21 mouse cellular contexts compared by ENCODE assay signal in genomic region chr14:78148851-78149250, GRCm38 (mm10).
DNase-seq lines count a peak whose midpoint lies in the region; ATAC-seq and TF ChIP-seq lines count a peak whose summit lies in the region.
"Had no signal": no experiment of that assay in that cellular context is flagged by ENCODE, and none has a peak within 500 bp of the region (broad histone marks: within the 10 kb centered on the region; RNA-seq: fewer than 3 reads in every experiment).

No protein-coding gene starts in this region.

- no peak for ATAC-seq in forebrain, embryonic 16.5 days
- ATAC-seq in forebrain, embryonic 13.5 days = no peak
- ATAC-seq in forebrain, postnatal 0 days = peak; percentile 59; the same call in 1 of the 2 replicates
- no peak for ATAC-seq in midbrain, embryonic 11.5 days (ENCODE audit: low FRiP score)
- no peak for ATAC-seq in midbrain, postnatal 0 days (ENCODE audit: low FRiP score)
- ATAC-seq: activated CD4-positive, CD25-positive, alpha-beta regulatory T cell, adult 4 months; CD4-positive, CD25-positive, alpha-beta regulatory T cell, adult 4 months; Patski had no signal

- no peak overlapping the region for H3K9ac ChIP-seq in forebrain, embryonic 16.5 days (replicated peaks; ENCODE audit: low read depth, low read length)
- H3K9ac ChIP-seq in forebrain, embryonic 13.5 days = no peak overlapping the region
- H3K9ac ChIP-seq in forebrain, postnatal 0 days = no peak overlapping the region
- no peak overlapping the region for H3K9ac ChIP-seq in midbrain, embryonic 11.5 days (ENCODE audit: low read length)
- no peak overlapping the region for H3K9ac ChIP-seq in midbrain, postnatal 0 days (replicated peaks; ENCODE audit: low read length, poor library complexity, severe bottlenecking)

- 78% methylated on average over 1 of the region's 1 CpGs for WGBS in forebrain, embryonic 16.5 days
- WGBS in forebrain, embryonic 13.5 days = 87% methylated on average over 1 of the region's 1 CpGs
- WGBS in forebrain, postnatal 0 days = 80% methylated on average over 1 of the region's 1 CpGs
- 88% methylated on average over 1 of the region's 1 CpGs for whole genome bisulfite sequencing in forebrain, embryonic 10.5 days
- 87% methylated on average over 1 of the region's 1 CpGs for WGBS in midbrain, embryonic 11.5 days
- 73% methylated on average over 1 of the region's 1 CpGs for WGBS in midbrain, postnatal 0 days

- H3K27me3 ChIP-seq in forebrain, embryonic 16.5 days (replicated peaks; ENCODE audit: control insufficient read depth, insufficient read depth, low read length) = no peaks in the 10 kb centered on the region
- no peaks in the 10 kb centered on the region for H3K27me3 ChIP-seq in forebrain, embryonic 13.5 days
- H3K27me3 ChIP-seq in forebrain, postnatal 0 days (ENCODE audit: insufficient read depth, low read length) = no peaks in the 10 kb centered on the region
- H3K27me3 ChIP-seq in forebrain, embryonic 10.5 days (ENCODE audit: poor library complexity, severe bottlenecking) = no peaks in the 10 kb centered on the region
- H3K27me3 ChIP-seq in midbrain, embryonic 11.5 days (ENCODE audit: control insufficient read depth, insufficient read depth, low read length) = no peaks in the 10 kb centered on the region
- H3K27me3 ChIP-seq in midbrain, postnatal 0 days (ENCODE audit: insufficient read depth, low read length) = no peaks in the 10 kb centered on the region
- H3K27me3 ChIP-seq: CH12.LX had no signal

- H3K4me3 ChIP-seq in forebrain, embryonic 16.5 days (replicated peaks; ENCODE audit: low read length) = no peak overlapping the region
- no peak overlapping the region for H3K4me3 ChIP-seq in forebrain, embryonic 13.5 days
- no peak overlapping the region for H3K4me3 ChIP-seq in forebrain, postnatal 0 days (ENCODE audit: low read depth, low read length)
- no peak overlapping the region for H3K4me3 ChIP-seq in forebrain, embryonic 10.5 days
- H3K4me3 ChIP-seq in midbrain, embryonic 11.5 days (ENCODE audit: low read depth, low read length) = no peak overlapping the region
- no peak overlapping the region for H3K4me3 ChIP-seq in midbrain, postnatal 0 days (ENCODE audit: low read depth, low read length)

- H3K4me1 ChIP-seq in forebrain, embryonic 16.5 days (replicated peaks; ENCODE audit: control insufficient read depth, insufficient read depth, low read length) = peaks cover under 1% of the 10 kb centered on the region
- peaks cover 4% of the 10 kb centered on the region; the same call in 1 of the 2 replicates for H3K4me1 ChIP-seq in forebrain, embryonic 13.5 days
- no peaks in the 10 kb centered on the region for H3K4me1 ChIP-seq in forebrain, postnatal 0 days (ENCODE audit: insufficient read depth)
- no peaks in the 10 kb centered on the region for H3K4me1 ChIP-seq in forebrain, embryonic 10.5 days
- no peaks in the 10 kb centered on the region for H3K4me1 ChIP-seq in midbrain, embryonic 11.5 days (ENCODE audit: control insufficient read depth, insufficient read depth, low read length)
- 0 out of 2 replicates have a peak, but pooled peaks cover 2% of the 10 kb centered on the region for H3K4me1 ChIP-seq in midbrain, postnatal 0 days (ENCODE audit: insufficient read depth, low read length)

- no peak for DNase-seq in forebrain, postnatal 0 days
- DNase-seq in forebrain, embryonic 10.5 days (ENCODE audit: extremely low spot score, low spot score) = no peak
- DNase-seq in midbrain, embryonic 11.5 days (ENCODE audit: low spot score, missing footprints) = peak; percentile 56
- DNase-seq in midbrain, postnatal 0 days (ENCODE audit: low spot score) = no peak
- DNase-seq: adrenal gland, adult 2 months; adrenal gland, adult 8-10 months; adrenal gland, postnatal 10 days; adrenal gland, postnatal 14 days; adrenal gland, postnatal 25 days; adrenal gland, postnatal 36 days; B cell, adult 2 months; cerebellum, adult 11 months; cerebellum, adult 11-12 months; cerebellum, adult 18-20 months had no signal

- no peaks in the 10 kb centered on the region for H3K36me3 ChIP-seq in forebrain, embryonic 16.5 days (ENCODE audit: control insufficient read depth, insufficient read depth)
- no peaks in the 10 kb centered on the region for H3K36me3 ChIP-seq in forebrain, embryonic 13.5 days (ENCODE audit: poor library complexity, severe bottlenecking)
- H3K36me3 ChIP-seq in forebrain, postnatal 0 days (ENCODE audit: insufficient read depth) = no peaks in the 10 kb centered on the region
- H3K36me3 ChIP-seq in forebrain, embryonic 10.5 days (replicated peaks) = no peaks in the 10 kb centered on the region
- H3K36me3 ChIP-seq in midbrain, embryonic 11.5 days (ENCODE audit: control insufficient read depth, insufficient read depth, low read length) = no peaks in the 10 kb centered on the region
- H3K36me3 ChIP-seq in midbrain, postnatal 0 days (ENCODE audit: insufficient read depth, low read length) = no peaks in the 10 kb centered on the region
- H3K36me3 ChIP-seq: G1E had no signal

- no peak for TF ChIP-seq CTCF in forebrain, postnatal 0 days (IDR thresholded peaks at IDR 0.05; ENCODE audit: low read depth)
- no peak for TF ChIP-seq CTCF in midbrain, postnatal 0 days (IDR thresholded peaks at IDR 0.05)

- no peak overlapping the region for H3K4me2 ChIP-seq in forebrain, embryonic 16.5 days (ENCODE audit: low read length)
- no peak overlapping the region for H3K4me2 ChIP-seq in forebrain, embryonic 13.5 days
- H3K4me2 ChIP-seq in forebrain, postnatal 0 days (ENCODE audit: low read depth) = no peak overlapping the region
- no peak overlapping the region for H3K4me2 ChIP-seq in midbrain, embryonic 11.5 days
- H3K4me2 ChIP-seq in midbrain, postnatal 0 days (ENCODE audit: low read depth, low read length, poor library complexity, severe bottlenecking) = no peak overlapping the region

- peak overlapping the region; percentile 23; the same call in 1 of the 2 replicates for H3K27ac ChIP-seq in forebrain, embryonic 16.5 days (ENCODE audit: low read length)
- H3K27ac ChIP-seq in forebrain, embryonic 13.5 days = no peak overlapping the region
- peak overlapping the region; percentile 50 for H3K27ac ChIP-seq in forebrain, postnatal 0 days (ENCODE audit: low read depth, low read length)
- H3K27ac ChIP-seq in forebrain, embryonic 10.5 days = no peak overlapping the region
- H3K27ac ChIP-seq in midbrain, embryonic 11.5 days (ENCODE audit: low read depth, low read length) = no peak overlapping the region
- no peak overlapping the region for H3K27ac ChIP-seq in midbrain, postnatal 0 days (ENCODE audit: low read depth, low read length)

- no peaks in the 10 kb centered on the region for H3K9me3 ChIP-seq in forebrain, embryonic 16.5 days (ENCODE audit: control insufficient read depth, low read length)
- peaks cover 5% of the 10 kb centered on the region; the same call in 1 of the 2 replicates for H3K9me3 ChIP-seq in forebrain, embryonic 13.5 days (replicated peaks)
- no peaks in the 10 kb centered on the region for H3K9me3 ChIP-seq in forebrain, postnatal 0 days (ENCODE audit: low read length)
- peaks cover 10% of the 10 kb centered on the region; the same call in 1 of the 2 replicates for H3K9me3 ChIP-seq in forebrain, embryonic 10.5 days
- 0 out of 2 replicates have a peak, but pooled peaks cover 3% of the 10 kb centered on the region for H3K9me3 ChIP-seq in midbrain, embryonic 11.5 days (ENCODE audit: control insufficient read depth, low read length)
- H3K9me3 ChIP-seq in midbrain, postnatal 0 days (ENCODE audit: low read length) = no peaks in the 10 kb centered on the region

Comparison
In these comparisons a context has a peak if more than half of its experiments do, and no peak if none do; other contexts are left out.
1. H3K27ac ChIP-seq: peak in forebrain, embryonic 16.5 days (single experiment) and forebrain, postnatal 0 days (single experiment); none in forebrain, embryonic 13.5 days (single experiment), forebrain, embryonic 10.5 days (single experiment), midbrain, embryonic 11.5 days (single experiment) and midbrain, postnatal 0 days (single experiment).